Comparison of ENCODE assay signal across 11 mouse cellular contexts in genomic region chr6:99172589-99172986, GRCm38 (mm10).
A peak's percentile ranks its signal among the peaks of the same experiment; 100 is the strongest.
DNase-seq lines count a peak whose midpoint lies in the region; ATAC-seq and TF ChIP-seq lines count a peak whose summit lies in the region.
"Had no signal": no experiment of that assay in that cellular context is flagged by ENCODE, and none has a peak within 500 bp of the region (broad histone marks: within the 10 kb centered on the region; RNA-seq: fewer than 3 reads in every experiment).

No protein-coding gene starts in this region.

- TF ChIP-seq EP300 in heart, adult 2 months (IDR thresholded peaks at IDR 0.05; ENCODE audit: insufficient read depth, low read depth, low read length) = no peak

- H3K4me1 ChIP-seq in heart, adult 2 months (ENCODE audit: control insufficient read depth, insufficient read depth, low read length) = peaks cover 14% of the 10 kb centered on the region
- peaks cover 40% of the 10 kb centered on the region for H3K4me1 ChIP-seq in lung, embryonic 16.5 days (replicated peaks; ENCODE audit: control insufficient read depth, insufficient read depth, low read length)
- H3K4me1 ChIP-seq in lung, adult 2 months (ENCODE audit: control insufficient read depth, insufficient read depth, low read length) = peaks cover 36% of the 10 kb centered on the region
- peaks cover 37% of the 10 kb centered on the region for H3K4me1 ChIP-seq in intestine, embryonic 16.5 days (ENCODE audit: control insufficient read depth, insufficient read depth, low read length)
- H3K4me1 ChIP-seq in stomach, embryonic 14.5 days (ENCODE audit: control insufficient read depth, insufficient read depth, low read length) = peaks cover 27% of the 10 kb centered on the region
- H3K4me1 ChIP-seq in forebrain, embryonic 12.5 days = peaks cover 16% of the 10 kb centered on the region; the same call in 1 of the 2 replicates

- intact Hi-C loops in heart, adult 2 months (cut with DNase I) = no loop called here

- H3K4me2 ChIP-seq in lung, embryonic 16.5 days (ENCODE audit: low read depth, low read length) = peak overlapping the region; percentile 30
- H3K4me2 ChIP-seq in intestine, embryonic 16.5 days (ENCODE audit: low read depth, low read length) = peak overlapping the region; percentile 39
- H3K4me2 ChIP-seq in stomach, embryonic 14.5 days (replicated peaks; ENCODE audit: low read depth, low read length) = peak overlapping the region; percentile 13; the same call in 1 of the 2 replicates
- H3K4me2 ChIP-seq in forebrain, embryonic 12.5 days = no peak overlapping the region

- no peak overlapping the region for H3K4me3 ChIP-seq in heart, adult 2 months
- peak overlapping the region; percentile 29 for H3K4me3 ChIP-seq in lung, embryonic 16.5 days (ENCODE audit: low read length)
- no peak overlapping the region for H3K4me3 ChIP-seq in lung, adult 2 months (replicated peaks; ENCODE audit: extremely low read depth, low read depth, low read length)
- H3K4me3 ChIP-seq in intestine, embryonic 16.5 days (ENCODE audit: low read length) = peak overlapping the region; percentile 15
- peak overlapping the region; percentile 7; the same call in 1 of the 2 replicates for H3K4me3 ChIP-seq in stomach, embryonic 14.5 days (ENCODE audit: low read depth, low read length)
- H3K4me3 ChIP-seq in forebrain, embryonic 12.5 days (replicated peaks) = no peak overlapping the region

- H3K9me3 ChIP-seq in lung, embryonic 16.5 days (ENCODE audit: control insufficient read depth, low read length) = no peaks in the 10 kb centered on the region
- H3K9me3 ChIP-seq in intestine, embryonic 16.5 days (ENCODE audit: control insufficient read depth, low read length) = no peaks in the 10 kb centered on the region
- H3K9me3 ChIP-seq in stomach, embryonic 14.5 days (ENCODE audit: control insufficient read depth, low read depth, low read length) = no peaks in the 10 kb centered on the region
- H3K9me3 ChIP-seq in forebrain, embryonic 12.5 days = no peaks in the 10 kb centered on the region

- ATAC-seq in lung, embryonic 16.5 days (ENCODE audit: low read depth) = no peak
- peak; percentile 3; the same call in 1 of the 2 replicates for ATAC-seq in intestine, embryonic 16.5 days
- no peak for ATAC-seq in stomach, embryonic 14.5 days (ENCODE audit: insufficient number of reproducible peaks, insufficient read depth, low FRiP score, low read depth)
- no peak for ATAC-seq in forebrain, embryonic 12.5 days (ENCODE audit: low FRiP score)
- ATAC-seq: midbrain, embryonic 16.5 days had no signal

- peak overlapping the region; percentile 24; the same call in 1 of the 2 replicates for H3K27ac ChIP-seq in heart, adult 2 months
- peak overlapping the region; percentile 91 for H3K27ac ChIP-seq in lung, embryonic 16.5 days (ENCODE audit: low read length)
- H3K27ac ChIP-seq in intestine, embryonic 16.5 days (ENCODE audit: low read length) = peak overlapping the region; percentile 83
- H3K27ac ChIP-seq in stomach, embryonic 14.5 days (ENCODE audit: low read length) = peak overlapping the region; percentile 74
- no peak overlapping the region for H3K27ac ChIP-seq in forebrain, embryonic 12.5 days

- TF ChIP-seq CTCF in heart, adult 2 months (IDR thresholded peaks at IDR 0.05) = no peak
- no peak for TF ChIP-seq CTCF in lung, adult 2 months (IDR thresholded peaks at IDR 0.05; ENCODE audit: insufficient read depth, low read length)

- no peaks in the 10 kb centered on the region for H3K79me2 ChIP-seq in heart, adult 2 months (replicated peaks; ENCODE audit: control insufficient read depth, insufficient read depth, low read length)

- no peak for TF ChIP-seq POLR2A in heart, adult 2 months (IDR thresholded peaks at IDR 0.05; ENCODE audit: insufficient read depth, low read depth, low read length)
- TF ChIP-seq POLR2A in lung, adult 2 months (IDR thresholded peaks at IDR 0.05; ENCODE audit: borderline replicate concordance, extremely low read depth, low read depth, low read length) = no peak

- H3K9ac ChIP-seq in heart, adult 2 months (ENCODE audit: low read depth, low read length) = no peak overlapping the region
- H3K9ac ChIP-seq in lung, embryonic 16.5 days (ENCODE audit: low read length) = peak overlapping the region; percentile 56
- peak overlapping the region; percentile 41 for H3K9ac ChIP-seq in intestine, embryonic 16.5 days (ENCODE audit: low read depth, low read length)
- no peak overlapping the region for H3K9ac ChIP-seq in stomach, embryonic 14.5 days (replicated peaks; ENCODE audit: low read depth, low read length)
- H3K9ac ChIP-seq in forebrain, embryonic 12.5 days = no peak overlapping the region

- 56% methylated on average over 6 of the region's 6 CpGs for WGBS in heart, adult 2 months
- 22% methylated on average over 6 of the region's 6 CpGs for WGBS in lung, embryonic 16.5 days
- WGBS in lung, adult 2 months = 48% methylated on average over 6 of the region's 6 CpGs
- WGBS in intestine, embryonic 16.5 days = 52% methylated on average over 6 of the region's 6 CpGs
- WGBS in stomach, embryonic 14.5 days = 47% methylated on average over 6 of the region's 6 CpGs
- WGBS in forebrain, embryonic 12.5 days = 87% methylated on average over 6 of the region's 6 CpGs

- H3K27me3 ChIP-seq in heart, adult 2 months (ENCODE audit: control insufficient read depth, insufficient read depth, low read length) = no peaks in the 10 kb centered on the region
- no peaks in the 10 kb centered on the region for H3K27me3 ChIP-seq in lung, embryonic 16.5 days (ENCODE audit: control insufficient read depth, insufficient read depth, low read depth, low read length)
- H3K27me3 ChIP-seq in intestine, embryonic 16.5 days (replicated peaks; ENCODE audit: control insufficient read depth, insufficient read depth, low read length) = no peaks in the 10 kb centered on the region
- no peaks in the 10 kb centered on the region for H3K27me3 ChIP-seq in stomach, embryonic 14.5 days (ENCODE audit: control insufficient read depth, insufficient read depth, low read length)
- H3K27me3 ChIP-seq in forebrain, embryonic 12.5 days = no peaks in the 10 kb centered on the region

- DNase-seq in heart, adult 2 months = no peak
- no peak for DNase-seq in heart, adult 8-10 months (ENCODE audit: low spot score)
- DNase-seq in lung, adult 2 months = no peak
- DNase-seq in adrenal gland, postnatal 4 days (ENCODE audit: low spot score in 2 of 2) = no peak
- DNase-seq: cerebellum, adult 18-20 months; embryo, embryonic 11 days had no signal

- no peaks in the 10 kb centered on the region; the same call in 1 of the 2 replicates for H3K36me3 ChIP-seq in heart, adult 2 months (ENCODE audit: control insufficient read depth, insufficient read depth, low read length)
- H3K36me3 ChIP-seq in lung, embryonic 16.5 days (ENCODE audit: control insufficient read depth, insufficient read depth, low read length) = no peaks in the 10 kb centered on the region
- H3K36me3 ChIP-seq in intestine, embryonic 16.5 days (ENCODE audit: control insufficient read depth, insufficient read depth, low read length) = no peaks in the 10 kb centered on the region
- no peaks in the 10 kb centered on the region for H3K36me3 ChIP-seq in stomach, embryonic 14.5 days (ENCODE audit: control insufficient read depth, insufficient read depth, low read length)
- no peaks in the 10 kb centered on the region for H3K36me3 ChIP-seq in forebrain, embryonic 12.5 days (replicated peaks)

Comparison
In these comparisons a context has a peak if more than half of its experiments do, and no peak if none do; other contexts are left out.
1. H3K4me3 ChIP-seq: peak in lung, embryonic 16.5 days (single experiment), intestine, embryonic 16.5 days (single experiment) and stomach, embryonic 14.5 days (single experiment); none in heart, adult 2 months (single experiment), lung, adult 2 months (single experiment) and forebrain, embryonic 12.5 days (single experiment).
2. H3K9ac ChIP-seq: peak in lung, embryonic 16.5 days (single experiment) and intestine, embryonic 16.5 days (single experiment); none in heart, adult 2 months (single experiment), stomach, embryonic 14.5 days (single experiment) and forebrain, embryonic 12.5 days (single experiment).